Mouse (Mus musculus) ES-Bruce4 (cell line): ENCODE data around the gene Cdkal1.

ENCODE experiments used
- CTCF ChIP-seq: IDR thresholded peaks from one replicate; pipeline ENCODE4 v1.8.1; 2011; ENCODE audit warnings: low read depth, low read length
- EP300 ChIP-seq: IDR thresholded peaks from 2 replicates; pipeline ENCODE4 v1.6.1; 2011; ENCODE audit warnings: low read depth, low read length; ENCODE audit not compliant: insufficient read depth
- POLR2A ChIP-seq: IDR thresholded peaks from one replicate; pipeline ENCODE4 v1.8.1; 2011; ENCODE audit warnings: low read length; ENCODE audit not compliant: insufficient read depth

GRCm38 (mm10) chr13:29786984-29787383, 68.5 kb downstream of the Cdkal1 start:
- TF ChIP-seq CTCF (no peak), EP300 (no peak), POLR2A (no peak)
